Mouse (Mus musculus): ENCODE data around the gene Mylk4. TPM values are rescaled to one million over a fixed set of nuclear protein-coding genes. Genes with fewer than 3 reads are reported as not detected.

Gene Mylk4
- polyA plus RNA-seq, 1 experiment: 0.66 TPM

DNA sequence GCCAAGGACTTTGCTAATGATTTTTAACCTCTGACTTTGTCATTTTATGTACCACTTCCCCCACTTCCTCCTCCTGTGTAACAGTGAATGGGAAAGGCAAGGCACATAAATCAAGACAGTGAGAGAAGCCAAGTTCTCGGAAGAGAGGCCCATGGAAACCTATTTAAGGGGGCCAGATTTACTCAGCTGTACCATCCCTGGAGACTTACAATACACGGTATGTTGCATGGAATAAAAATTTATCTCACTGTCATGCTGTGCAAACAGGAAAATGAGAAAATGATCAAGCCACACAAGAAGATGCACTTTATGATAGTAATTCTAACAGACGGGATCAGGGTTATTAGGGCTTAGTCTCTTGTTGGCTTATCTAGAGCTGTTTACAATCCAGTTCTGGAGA is 64.5 kb downstream of the Mylk4 start:
- WGBS: 56% methylated on average over 3 of the region's 3 CpGs
- no peak for TF ChIP-seq CTCF (conservative IDR thresholded peaks at IDR 0.05; ENCODE audit: insufficient read depth, insufficient read length, low read depth, low read length)
- no peak for TF ChIP-seq POLR2A (IDR thresholded peaks at IDR 0.05; ENCODE audit: low read depth, low read length)
- H3K4me3 ChIP-seq (ENCODE audit: insufficient read depth, low read depth, low read length): no peak overlapping the region
- H3K36me3 ChIP-seq (ENCODE audit: control insufficient read depth, insufficient read depth, low read length): no peaks in the 10 kb centered on the region
- no peaks in the 10 kb centered on the region for H3K4me1 ChIP-seq (ENCODE audit: control insufficient read depth, insufficient read depth, low read length)
- H3K27ac ChIP-seq (ENCODE audit: insufficient read depth, low read depth, low read length): no peak overlapping the region
- DNase-seq: no peak
- no peaks in the 10 kb centered on the region for H3K27me3 ChIP-seq (replicated peaks; ENCODE audit: control insufficient read depth, insufficient read depth, low read length)

DNA sequence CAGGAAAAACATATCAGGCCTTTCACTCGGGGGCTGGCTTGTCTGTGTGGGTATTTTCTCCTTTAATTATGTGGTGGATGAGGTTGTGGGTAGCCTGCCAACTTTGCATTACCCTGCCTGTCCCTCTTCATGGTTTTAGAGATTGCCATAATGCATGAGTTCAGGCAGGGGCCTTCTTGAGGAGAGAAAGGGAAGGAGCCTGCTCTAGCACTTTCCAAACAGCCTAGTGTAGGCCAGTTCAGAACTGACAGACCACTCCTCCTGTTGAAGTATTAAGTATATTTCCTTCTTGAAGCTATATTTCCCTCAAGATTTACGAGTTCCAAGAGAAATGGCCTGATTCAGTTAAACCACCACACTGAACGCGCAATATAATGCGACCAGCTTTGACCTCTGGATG is 66.0 kb downstream of the Mylk4 start:
- WGBS: 86% methylated on average over 5 of the region's 5 CpGs
- DNase-seq: no peak
- no peak overlapping the region for H3K4me3 ChIP-seq (ENCODE audit: insufficient read depth, low read depth, low read length)
- H3K27me3 ChIP-seq (replicated peaks; ENCODE audit: control insufficient read depth, insufficient read depth, low read length): no peaks in the 10 kb centered on the region
- no peaks in the 10 kb centered on the region for H3K4me1 ChIP-seq (ENCODE audit: control insufficient read depth, insufficient read depth, low read length)
- H3K27ac ChIP-seq (ENCODE audit: insufficient read depth, low read depth, low read length): no peak overlapping the region
- no peaks in the 10 kb centered on the region for H3K36me3 ChIP-seq (ENCODE audit: control insufficient read depth, insufficient read depth, low read length)
- no peak for TF ChIP-seq CTCF (conservative IDR thresholded peaks at IDR 0.05; ENCODE audit: insufficient read depth, insufficient read length, low read depth, low read length)
- TF ChIP-seq POLR2A (IDR thresholded peaks at IDR 0.05; ENCODE audit: low read depth, low read length): no peak

DNA sequence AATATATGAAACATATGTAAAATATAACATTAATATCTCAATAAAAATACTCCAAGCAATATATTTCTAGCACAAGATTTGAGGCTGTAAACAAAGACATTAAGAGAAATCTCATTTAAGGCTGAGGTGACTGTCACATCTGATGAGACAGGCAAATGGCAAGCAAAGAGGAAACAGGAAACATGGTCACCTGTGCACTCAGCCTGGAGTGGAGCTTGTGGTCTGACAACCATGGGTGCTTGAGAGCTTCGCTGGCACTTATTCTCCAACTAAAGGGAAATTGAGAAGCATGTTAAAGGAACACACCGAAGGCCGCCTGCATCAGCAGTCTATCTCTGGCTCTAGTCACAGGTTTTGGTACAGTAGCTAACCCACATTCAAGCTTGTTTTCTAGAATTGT is 71.2 kb downstream of the Mylk4 start:
- Histone ChIP-seq H3K27me3 (replicated peaks; ENCODE audit: control insufficient read depth, insufficient read depth, low read length) (no peaks in the 10 kb centered on the region; the same call in 1 of the 2 replicates), H3K4me3 (ENCODE audit: insufficient read depth, low read depth, low read length) (no peak overlapping the region), H3K27ac (ENCODE audit: insufficient read depth, low read depth, low read length) (no peak overlapping the region), H3K36me3 (ENCODE audit: control insufficient read depth, insufficient read depth, low read length) (no peaks in the 10 kb centered on the region), H3K4me1 (ENCODE audit: control insufficient read depth, insufficient read depth, low read length) (no peaks in the 10 kb centered on the region)
- TF ChIP-seq POLR2A (IDR thresholded peaks at IDR 0.05; ENCODE audit: low read depth, low read length): no peak
- DNase-seq: no peak
- WGBS: 89% methylated on average over 3 of the region's 3 CpGs

DNA sequence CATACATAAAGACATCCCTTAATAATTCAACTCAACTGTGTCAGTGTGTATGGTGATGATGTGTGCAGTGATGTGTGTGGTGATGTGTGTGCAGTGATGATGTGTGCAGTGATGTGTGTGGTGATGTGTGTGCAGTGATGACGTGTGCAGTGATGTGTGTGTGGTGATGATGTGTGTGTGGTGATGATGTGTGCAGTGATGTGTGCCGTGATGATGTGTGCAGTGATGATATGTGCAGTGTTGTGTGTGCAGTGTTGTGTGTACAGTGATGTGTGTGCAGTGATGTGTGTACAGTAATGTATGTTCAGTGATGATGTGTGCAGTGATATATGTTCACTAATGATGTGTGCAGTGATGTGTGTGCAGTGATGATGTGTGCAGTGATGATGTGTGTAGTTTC is 75.9 kb downstream of the Mylk4 start:
- WGBS: 80% methylated on average over 2 of the region's 2 CpGs
- Histone ChIP-seq H3K4me3 (ENCODE audit: insufficient read depth, low read depth, low read length) (no peak overlapping the region), H3K4me1 (ENCODE audit: control insufficient read depth, insufficient read depth, low read length) (no peaks in the 10 kb centered on the region), H3K36me3 (ENCODE audit: control insufficient read depth, insufficient read depth, low read length) (no peaks in the 10 kb centered on the region), H3K27me3 (replicated peaks; ENCODE audit: control insufficient read depth, insufficient read depth, low read length) (no peaks in the 10 kb centered on the region; the same call in 1 of the 2 replicates), H3K27ac (ENCODE audit: insufficient read depth, low read depth, low read length) (no peak overlapping the region)
- DNase-seq: no peak
- no peak for TF ChIP-seq CTCF (conservative IDR thresholded peaks at IDR 0.05; ENCODE audit: insufficient read depth, insufficient read length, low read depth, low read length)
- no peak for TF ChIP-seq POLR2A (IDR thresholded peaks at IDR 0.05; ENCODE audit: low read depth, low read length)

DNA sequence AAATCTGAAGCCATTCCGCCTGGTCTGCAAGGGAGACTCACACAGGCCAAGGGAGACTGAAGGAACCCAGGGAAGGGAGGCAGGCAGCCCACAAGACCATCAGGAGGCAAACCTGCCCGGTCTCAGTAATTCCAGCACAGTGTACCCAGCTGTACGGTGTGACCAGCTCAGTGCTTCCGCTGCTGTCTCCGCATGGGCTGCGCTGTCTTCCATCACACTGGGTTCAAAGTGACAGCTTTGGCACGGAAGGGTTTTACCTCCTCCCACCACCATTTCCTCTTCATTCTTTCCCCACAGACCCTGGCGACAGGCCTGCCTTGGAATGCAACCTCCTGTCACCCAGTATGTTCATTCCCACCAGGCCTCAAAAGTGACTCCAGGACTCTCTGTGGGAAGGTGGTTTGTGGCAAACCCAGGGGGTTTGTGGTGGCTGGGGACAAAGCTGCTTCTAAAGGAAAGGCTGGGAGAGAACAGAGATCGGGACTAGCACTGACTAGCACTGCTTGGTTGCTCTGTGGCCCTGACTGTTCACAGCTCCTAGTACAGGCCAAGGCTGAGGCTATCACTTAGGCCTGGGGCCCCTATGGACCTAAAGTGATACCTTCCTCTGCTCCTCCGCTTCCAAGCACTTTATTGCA is 77.0 kb downstream of the Mylk4 start:
- no peak overlapping the region for H3K4me3 ChIP-seq (ENCODE audit: insufficient read depth, low read depth, low read length)
- no peaks in the 10 kb centered on the region for H3K36me3 ChIP-seq (ENCODE audit: control insufficient read depth, insufficient read depth, low read length)
- DNase-seq: no peak
- no peaks in the 10 kb centered on the region; the same call in 1 of the 2 replicates for H3K27me3 ChIP-seq (replicated peaks; ENCODE audit: control insufficient read depth, insufficient read depth, low read length)
- TF ChIP-seq CTCF (conservative IDR thresholded peaks at IDR 0.05; ENCODE audit: insufficient read depth, insufficient read length, low read depth, low read length) (no peak), POLR2A (IDR thresholded peaks at IDR 0.05; ENCODE audit: low read depth, low read length) (no peak)
- H3K27ac ChIP-seq (ENCODE audit: insufficient read depth, low read depth, low read length): no peak overlapping the region
- 69% methylated on average over 10 of the region's 10 CpGs for WGBS
- no peaks in the 10 kb centered on the region for H3K4me1 ChIP-seq (ENCODE audit: control insufficient read depth, insufficient read depth, low read length)

DNA sequence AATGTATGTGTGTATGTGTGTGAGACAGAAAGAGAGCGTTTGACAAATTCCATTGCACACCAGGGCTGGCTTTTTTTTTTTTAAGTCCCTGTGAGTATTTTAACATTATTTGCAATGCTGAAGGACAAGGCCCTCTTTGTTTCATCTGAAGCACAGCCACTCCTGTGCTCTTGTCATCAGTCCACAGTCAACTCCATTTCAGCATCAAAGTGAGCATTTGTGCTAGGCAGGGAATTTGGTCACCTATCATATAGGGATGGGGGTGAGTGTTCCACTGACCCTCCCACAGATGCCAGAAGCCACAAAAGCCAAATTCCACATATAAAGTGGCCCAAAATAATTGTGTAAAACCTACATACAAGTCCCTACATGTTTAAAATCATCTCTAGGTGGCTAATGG is 78.4 kb downstream of the Mylk4 start:
- Histone ChIP-seq H3K36me3 (ENCODE audit: control insufficient read depth, insufficient read depth, low read length) (no peaks in the 10 kb centered on the region), H3K4me3 (ENCODE audit: insufficient read depth, low read depth, low read length) (no peak overlapping the region), H3K27me3 (replicated peaks; ENCODE audit: control insufficient read depth, insufficient read depth, low read length) (no peaks in the 10 kb centered on the region; the same call in 1 of the 2 replicates), H3K4me1 (ENCODE audit: control insufficient read depth, insufficient read depth, low read length) (no peaks in the 10 kb centered on the region), H3K27ac (ENCODE audit: insufficient read depth, low read depth, low read length) (no peak overlapping the region)
- DNase-seq: no peak
- no peak for TF ChIP-seq CTCF (conservative IDR thresholded peaks at IDR 0.05; ENCODE audit: insufficient read depth, insufficient read length, low read depth, low read length)
- no peak for TF ChIP-seq POLR2A (IDR thresholded peaks at IDR 0.05; ENCODE audit: low read depth, low read length)
- 54% methylated on average over 1 of the region's 1 CpGs for WGBS

GRCm38 (mm10) chr13:32704911-32705310 is 78.8 kb downstream of the Mylk4 start:
- 82% methylated on average over 2 of the region's 2 CpGs for WGBS
- Histone ChIP-seq H3K4me1 (ENCODE audit: control insufficient read depth, insufficient read depth, low read length) (no peaks in the 10 kb centered on the region), H3K36me3 (ENCODE audit: control insufficient read depth, insufficient read depth, low read length) (no peaks in the 10 kb centered on the region), H3K27me3 (replicated peaks; ENCODE audit: control insufficient read depth, insufficient read depth, low read length) (no peaks in the 10 kb centered on the region; the same call in 1 of the 2 replicates), H3K27ac (ENCODE audit: insufficient read depth, low read depth, low read length) (no peak overlapping the region), H3K4me3 (ENCODE audit: insufficient read depth, low read depth, low read length) (no peak overlapping the region)
- no peak for DNase-seq
- TF ChIP-seq CTCF (conservative IDR thresholded peaks at IDR 0.05; ENCODE audit: insufficient read depth, insufficient read length, low read depth, low read length) (no peak), POLR2A (IDR thresholded peaks at IDR 0.05; ENCODE audit: low read depth, low read length) (no peak)

Measured in kidney, adult 2 months (tissue).